Mouse (Mus musculus) ovary, adult 18-20 months (tissue): ENCODE measurements around the gene Krtap19-1.

Source experiments
- DNase-seq: peaks from one replicate; pipeline ENCODE4 v3.0.0; 2022; ENCODE audit warnings: low spot score, mixed read lengths

Krtap19-1 gene

GRCm38 (mm10) chr16:88869311-88869710 lies at the start of gene Krtap19-1:
Gene Krtap19-1 (minus strand): TSS chr16:88869411.
- DNase-seq: no peak

GRCm38 (mm10) chr16:88896357-88896756 lies 27.1 kb upstream of the Krtap19-1 start, which contains the start of gene Krtap19-5:
Gene Krtap19-5 (minus strand): TSS chr16:88896457.
- no peak for DNase-seq

- DNase-seq: no peak
These were observed 17.7 kb upstream of the Krtap19-1 start for GRCm38 (mm10) chr16:88886870-88887269.

- DNase-seq: no peak
These were observed 15.8 kb upstream of the Krtap19-1 start, which contains the start of gene Krtap19-4 for GRCm38 (mm10) chr16:88884989-88885388. Gene Krtap19-4 (minus strand): TSS chr16:88885089.

GRCm38 (mm10) chr16:88877938-88878337 lies 8.7 kb upstream of the Krtap19-1 start, which contains the start of gene Krtap19-3:
Gene Krtap19-3 (minus strand): TSS chr16:88878038.
- DNase-seq: no peak

GRCm38 (mm10) chr16:88874169-88874568 lies 5.0 kb upstream of the Krtap19-1 start, which contains the start of gene Krtap19-2:
Gene Krtap19-2 (minus strand): TSS chr16:88874269.
- no peak for DNase-seq

GRCm38 (mm10) chr16:88864887-88865407 lies 4.3 kb downstream of the Krtap19-1 start:
- DNase-seq: no peak

GRCm38 (mm10) chr16:88851450-88851849 lies 17.8 kb downstream of the Krtap19-1 start:
- DNase-seq: no peak

GRCm38 (mm10) chr16:88848558-88848957 lies 20.7 kb downstream of the Krtap19-1 start:
- no peak for DNase-seq

- no peak for DNase-seq
These were observed 21.8 kb downstream of the Krtap19-1 start for GRCm38 (mm10) chr16:88847363-88847762.

GRCm38 (mm10) chr16:88826978-88827377 lies 42.2 kb downstream of the Krtap19-1 start:
- DNase-seq: no peak

- DNase-seq: no peak
These were observed 43.0 kb downstream of the Krtap19-1 start, which contains the start of gene Krtap14 for GRCm38 (mm10) chr16:88826095-88826652. Gene Krtap14 (minus strand): TSS chr16:88826145.

GRCm38 (mm10) chr16:88823736-88824135 lies 45.5 kb downstream of the Krtap19-1 start:
- DNase-seq: no peak

- DNase-seq: no peak
These were observed 49.1 kb downstream of the Krtap19-1 start, which contains the start of gene Krtap15 for GRCm38 (mm10) chr16:88820066-88820465. Gene Krtap15 (plus strand): TSS chr16:88820215.
